Mouse (Mus musculus) heart, postnatal 0 days (tissue): ENCODE results near the gene Siglec1.

Experiments
- CTCF ChIP-seq: IDR thresholded peaks from 2 replicates; pipeline ENCODE4 v1.5.1; 2016; ENCODE audit warnings: antibody characterized with exemption, control low read depth, low read depth
- EP300 ChIP-seq: IDR thresholded peaks from 2 replicates; pipeline ENCODE4 v1.6.1; 2016; ENCODE audit warnings: antibody characterized with exemption, low read depth

DNA sequence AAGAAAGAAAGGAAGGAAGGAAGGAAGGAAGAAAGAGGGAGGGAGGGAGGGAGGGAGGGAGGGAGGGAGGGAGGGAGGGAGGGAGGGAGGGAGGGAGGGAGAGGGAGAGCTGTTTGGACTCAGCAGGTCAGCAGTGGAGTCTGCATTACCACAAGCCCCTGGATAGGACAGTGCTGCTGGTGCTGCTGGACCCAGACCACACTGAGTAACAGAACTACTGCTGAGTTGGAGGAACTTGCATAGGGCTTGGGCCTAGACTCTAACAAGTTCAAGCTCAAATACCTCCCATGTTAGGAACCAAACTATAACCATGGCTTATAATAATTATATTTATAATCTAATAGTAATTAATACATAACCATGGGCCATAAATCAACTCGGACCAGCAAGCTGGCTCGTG, 44.3 kb upstream of the Siglec1 start:
- TF ChIP-seq EP300 (no peak), CTCF (no peak)
